Mouse (Mus musculus) heart, embryonic 10.5 days (tissue): Measurements from ENCODE around the gene Inpp5a. TPM values are rescaled to one million over a fixed set of nuclear protein-coding genes. Genes with fewer than 3 reads are reported as not detected.
A peak's percentile ranks its signal among the peaks of the same experiment; 100 is the strongest.
"Not testable (repeated sequence)": the region's sequence is repeated elsewhere in the genome, so short reads cannot be mapped to it uniquely, and the experiment has no call there.

Experiments used
- DNase-seq: peaks from one replicate; pipeline ENCODE4 v3.0.0-alpha.2; 2017; ENCODE audit warnings: low spot score
- H3K27ac ChIP-seq: fragments of 300-500 bp; sonication (generic); 2 replicates; pipeline ENCODE4 v1.5.1; 2016; ENCODE audit warnings: mild to moderate bottlenecking
- H3K27me3 ChIP-seq: fragments of 300-500 bp; sonication (generic); 2 replicates; pipeline ENCODE4 v1.6.1; 2016; ENCODE audit warnings: mild to moderate bottlenecking; ENCODE audit not compliant: poor library complexity, insufficient read depth, severe bottlenecking
- H3K36me3 ChIP-seq: fragments of 300-500 bp; sonication (generic); 2 replicates; pipeline ENCODE4 v1.6.1; 2016; ENCODE audit warnings: mild to moderate bottlenecking, moderate library complexity
- H3K4me1 ChIP-seq: fragments of 300-500 bp; sonication (generic); 2 replicates; pipeline ENCODE4 v1.6.1; 2016; ENCODE audit warnings: mild to moderate bottlenecking
- H3K4me3 ChIP-seq: fragments of 300-500 bp; sonication (generic); 2 replicates; pipeline ENCODE4 v1.5.1; 2016; ENCODE audit warnings: mild to moderate bottlenecking, moderate library complexity
- H3K9me3 ChIP-seq: fragments of 300-500 bp; sonication (generic); 2 replicates; pipeline ENCODE4 v1.6.1; 2016; ENCODE audit warnings: mild to moderate bottlenecking, moderate library complexity
- WGBS: fragments of 180-500 bp; shearing (Covaris S2); methylation state at CpG from one replicate; pipeline ENCODE4 v1.1.7; 2016; 5-methylcytosine and 5-hydroxymethylcytosine counted together
- polyA plus RNA-seq: library from polyadenylated mRNA; unstranded; fragments of >200 nt; fragmentation: Nextera tagmentation; extraction: Ambion mirVana; gene quantifications from 2 replicates; pipeline ENCODE4 v1.2.1, GENCODE M21; 2016

Inpp5a gene
- polyA plus RNA-seq, 1 experiment from 2014 or later: 46.9 TPM

GRCm38 (mm10) chr7:139413400-139413799, 24.5 kb downstream of the Inpp5a start:
- H3K4me3 ChIP-seq: no peak overlapping the region
- no peak for DNase-seq
- H3K27ac ChIP-seq: peak overlapping the region; percentile 47; the same call in 1 of the 2 replicates
- 63% methylated on average over 3 of the region's 3 CpGs for WGBS
- peaks cover 91% of the 10 kb centered on the region for H3K4me1 ChIP-seq
- no peaks in the 10 kb centered on the region for H3K36me3 ChIP-seq
- no peaks in the 10 kb centered on the region for H3K27me3 ChIP-seq
- no peaks in the 10 kb centered on the region for H3K9me3 ChIP-seq

- peaks cover 75% of the 10 kb centered on the region for H3K4me1 ChIP-seq
- no peaks in the 10 kb centered on the region for H3K36me3 ChIP-seq
- H3K27me3 ChIP-seq: no peaks in the 10 kb centered on the region
- DNase-seq: no peak
- no peaks in the 10 kb centered on the region for H3K9me3 ChIP-seq
- H3K4me3 ChIP-seq: no peak overlapping the region
- peak overlapping the region; percentile 59; the same call in 1 of the 2 replicates for H3K27ac ChIP-seq
Observed at GRCm38 (mm10) chr7:139415616-139416225, 26.8 kb downstream of the Inpp5a start.

- Histone ChIP-seq H3K9me3 (no peaks in the 10 kb centered on the region), H3K36me3 (0 out of 2 replicates have a peak, but pooled peaks cover 8% of the 10 kb centered on the region), H3K4me3 (no peak overlapping the region), H3K4me1 (peaks cover 52% of the 10 kb centered on the region), H3K27me3 (no peaks in the 10 kb centered on the region), H3K27ac (no peak overlapping the region)
- WGBS: 96% methylated on average over 1 of the region's 1 CpGs
- no peak for DNase-seq
Observed at GRCm38 (mm10) chr7:139418371-139418770, 29.5 kb downstream of the Inpp5a start.

- H3K27ac ChIP-seq: no peak overlapping the region
- no peaks in the 10 kb centered on the region for H3K9me3 ChIP-seq
- H3K4me3 ChIP-seq: no peak overlapping the region
- H3K36me3 ChIP-seq: peaks cover 17% of the 10 kb centered on the region
- no peaks in the 10 kb centered on the region for H3K27me3 ChIP-seq
- WGBS: 96% methylated on average over 6 of the region's 6 CpGs
- H3K4me1 ChIP-seq: peaks cover 12% of the 10 kb centered on the region; the same call in 1 of the 2 replicates
- DNase-seq: no peak
Observed at GRCm38 (mm10) chr7:139422827-139423226, 33.9 kb downstream of the Inpp5a start.

- Histone ChIP-seq H3K9me3 (no peaks in the 10 kb centered on the region), H3K4me1 (peaks cover 59% of the 10 kb centered on the region), H3K27ac (peak overlapping the region; percentile 77), H3K27me3 (no peaks in the 10 kb centered on the region), H3K36me3 (peaks cover 6% of the 10 kb centered on the region; the same call in 1 of the 2 replicates), H3K4me3 (no peak overlapping the region)
- DNase-seq: no peak
- WGBS: 29% methylated on average over 5 of the region's 5 CpGs
Observed at GRCm38 (mm10) chr7:139434095-139434830, 45.4 kb downstream of the Inpp5a start.

GRCm38 (mm10) chr7:139434931-139435330, 46.0 kb downstream of the Inpp5a start:
- H3K27me3 ChIP-seq, H3K4me3 ChIP-seq, H3K36me3 ChIP-seq, H3K9me3 ChIP-seq: not testable (repeated sequence)
- 81% methylated on average over 2 of the region's 2 CpGs for WGBS
- Histone ChIP-seq H3K27ac (peak overlapping the region; percentile 77; the same call in 1 of the 2 replicates), H3K4me1 (peaks cover 61% of the 10 kb centered on the region)
- peak; percentile 28 for DNase-seq

- Histone ChIP-seq H3K27me3 (no peaks in the 10 kb centered on the region), H3K27ac (no peak overlapping the region), H3K36me3 (no peaks in the 10 kb centered on the region), H3K4me3 (no peak overlapping the region), H3K9me3 (no peaks in the 10 kb centered on the region), H3K4me1 (peaks cover 69% of the 10 kb centered on the region)
- DNase-seq: peak; percentile 51
Observed at GRCm38 (mm10) chr7:139435749-139436148, 46.8 kb downstream of the Inpp5a start.

- no peaks in the 10 kb centered on the region for H3K36me3 ChIP-seq
- DNase-seq: peak; percentile 64
- H3K9me3 ChIP-seq: no peaks in the 10 kb centered on the region
- peaks cover 81% of the 10 kb centered on the region for H3K4me1 ChIP-seq
- H3K27me3 ChIP-seq: no peaks in the 10 kb centered on the region
- H3K4me3 ChIP-seq: no peak overlapping the region
- no peak overlapping the region; the same call in 1 of the 2 replicates for H3K27ac ChIP-seq
- 82% methylated on average over 7 of the region's 7 CpGs for WGBS
Observed at GRCm38 (mm10) chr7:139436951-139437350, 48.0 kb downstream of the Inpp5a start.

- H3K4me1 ChIP-seq: peaks cover 85% of the 10 kb centered on the region
- no peak overlapping the region for H3K27ac ChIP-seq
- H3K9me3 ChIP-seq: no peaks in the 10 kb centered on the region
- DNase-seq: peak; percentile 68
- no peaks in the 10 kb centered on the region for H3K36me3 ChIP-seq
- 67% methylated on average over 5 of the region's 5 CpGs for WGBS
- no peak overlapping the region for H3K4me3 ChIP-seq
- no peaks in the 10 kb centered on the region for H3K27me3 ChIP-seq
Observed at GRCm38 (mm10) chr7:139437471-139437870, 48.6 kb downstream of the Inpp5a start.

GRCm38 (mm10) chr7:139437926-139438600, 49.2 kb downstream of the Inpp5a start:
- H3K4me1 ChIP-seq: peaks cover 86% of the 10 kb centered on the region
- no peak overlapping the region for H3K27ac ChIP-seq
- H3K36me3 ChIP-seq: no peaks in the 10 kb centered on the region
- no peaks in the 10 kb centered on the region for H3K9me3 ChIP-seq
- no peak for DNase-seq
- 62% methylated on average over 9 of the region's 9 CpGs for WGBS
- H3K4me3 ChIP-seq: no peak overlapping the region
- H3K27me3 ChIP-seq: no peaks in the 10 kb centered on the region

- Histone ChIP-seq H3K36me3 (no peaks in the 10 kb centered on the region), H3K4me1 (peaks cover 84% of the 10 kb centered on the region), H3K27ac (no peak overlapping the region), H3K4me3 (no peak overlapping the region), H3K27me3 (no peaks in the 10 kb centered on the region), H3K9me3 (no peaks in the 10 kb centered on the region)
- WGBS: 73% methylated on average over 4 of the region's 4 CpGs
- no peak for DNase-seq
Observed at GRCm38 (mm10) chr7:139438601-139438945, 49.7 kb downstream of the Inpp5a start.

GRCm38 (mm10) chr7:139439031-139439430, 50.1 kb downstream of the Inpp5a start:
- no peak overlapping the region for H3K27ac ChIP-seq
- H3K27me3 ChIP-seq: no peaks in the 10 kb centered on the region
- no peaks in the 10 kb centered on the region for H3K36me3 ChIP-seq
- 70% methylated on average over 3 of the region's 3 CpGs for WGBS
- H3K4me3 ChIP-seq: no peak overlapping the region
- peaks cover 82% of the 10 kb centered on the region for H3K4me1 ChIP-seq
- no peak for DNase-seq
- H3K9me3 ChIP-seq: no peaks in the 10 kb centered on the region
